In the genomic region with DNA sequence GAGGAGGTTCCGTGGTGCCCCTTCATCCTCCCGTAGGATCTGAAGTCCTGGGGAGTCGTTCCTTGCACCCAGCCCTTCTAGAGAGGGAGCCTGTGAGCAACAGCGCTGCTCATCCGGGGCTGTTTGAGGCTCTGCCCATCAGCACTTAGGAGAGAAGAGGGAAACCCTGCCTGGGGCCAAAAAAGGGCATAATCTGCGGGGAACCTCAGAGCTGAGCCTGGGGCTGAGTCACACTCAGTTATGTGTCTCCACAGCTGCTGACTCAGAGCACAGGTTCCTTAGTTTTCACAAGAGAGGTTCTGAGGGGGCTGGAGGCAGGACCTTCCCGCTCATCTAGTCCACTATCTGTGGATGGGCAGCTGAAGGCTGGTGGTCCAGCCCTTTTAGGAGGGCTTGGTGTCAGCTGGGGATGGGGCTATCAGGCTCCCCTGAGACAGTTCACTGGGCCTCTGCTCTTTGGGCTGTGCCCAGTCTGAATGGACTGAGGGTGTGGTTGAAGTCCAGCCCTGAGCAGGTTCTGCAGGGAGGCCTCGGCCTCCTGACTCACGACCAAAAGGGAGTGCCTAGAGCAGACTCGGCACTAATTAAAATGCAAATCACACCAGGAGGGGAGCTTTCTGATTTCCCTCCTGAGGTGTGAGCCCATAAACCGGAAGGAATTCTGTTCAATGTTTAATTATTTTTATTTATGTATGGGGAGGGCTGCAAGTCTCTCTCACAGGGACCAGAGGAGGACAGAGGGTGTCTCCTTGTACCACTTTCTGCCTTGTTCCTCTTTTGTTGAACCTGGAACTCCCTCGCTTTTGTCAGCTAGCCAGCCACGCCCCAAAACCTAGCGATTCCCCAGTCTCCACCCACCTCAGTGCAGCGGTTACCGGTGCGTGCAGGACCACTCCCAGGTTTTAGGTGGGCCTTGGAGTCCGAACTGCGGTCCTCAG, we compare ENCODE assay signal across 8 mouse cellular contexts. TPM values are rescaled to one million over a fixed set of nuclear protein-coding genes. Genes with fewer than 3 reads are reported as not detected.
DNase-seq lines count a peak whose midpoint lies in the region; ATAC-seq and TF ChIP-seq lines count a peak whose summit lies in the region.

No protein-coding gene starts in this region.

- H3ac ChIP-seq in C2C12 (ENCODE audit: control insufficient read depth, insufficient read length, low read depth) = peak overlapping the region; percentile 51

- peaks cover 15% of the 10 kb centered on the region for H3K4me1 ChIP-seq in embryonic facial prominence, embryonic 13.5 days
- peaks cover 21% of the 10 kb centered on the region for H3K4me1 ChIP-seq in hindbrain, embryonic 10.5 days (replicated peaks)
- peaks cover 5% of the 10 kb centered on the region; the same call in 1 of the 2 replicates for H3K4me1 ChIP-seq in lung, postnatal 0 days (ENCODE audit: insufficient read depth, low read depth, low read length)

- no peak for TF ChIP-seq EP300 in lung, postnatal 0 days (IDR thresholded peaks at IDR 0.05)

- H3K27ac ChIP-seq in embryonic facial prominence, embryonic 13.5 days = peak overlapping the region; percentile 40
- 0 out of 2 replicates have a peak overlapping the region, but pooled peaks have one; percentile 35 for H3K27ac ChIP-seq in hindbrain, embryonic 10.5 days
- 0 out of 2 replicates have a peak overlapping the region, but pooled peaks have one; percentile 32 for H3K27ac ChIP-seq in lung, postnatal 0 days (ENCODE audit: low read length)

- no peak for TF ChIP-seq CTCF in C2C12 (IDR thresholded peaks at IDR 0.05; ENCODE audit: control insufficient read depth, insufficient read depth, insufficient read length)
- no peak for TF ChIP-seq CTCF in lung, postnatal 0 days (IDR thresholded peaks at IDR 0.05)

- intact Hi-C loops in left cerebral cortex, postnatal 36 days (cut with DNase I) = no loop called here

- H3K4me3 ChIP-seq in C2C12 (ENCODE audit: insufficient read depth, poor library complexity, severe bottlenecking) = no peak overlapping the region
- H3K4me3 ChIP-seq in embryonic facial prominence, embryonic 13.5 days = no peak overlapping the region
- peak overlapping the region; percentile 20 for H3K4me3 ChIP-seq in hindbrain, embryonic 10.5 days
- H3K4me3 ChIP-seq in lung, postnatal 0 days (ENCODE audit: low read depth, low read length) = no peak overlapping the region

- H3K27me3 ChIP-seq in C2C12 (ENCODE audit: control insufficient read depth, insufficient read depth, insufficient read length) = no peaks in the 10 kb centered on the region
- peaks cover 24% of the 10 kb centered on the region for H3K27me3 ChIP-seq in embryonic facial prominence, embryonic 13.5 days
- H3K27me3 ChIP-seq in hindbrain, embryonic 10.5 days (ENCODE audit: insufficient read depth, poor library complexity, severe bottlenecking) = peaks cover 34% of the 10 kb centered on the region
- H3K27me3 ChIP-seq in lung, postnatal 0 days (replicated peaks; ENCODE audit: insufficient read depth, low read length) = no peaks in the 10 kb centered on the region

- H3K9me3 ChIP-seq in embryonic facial prominence, embryonic 13.5 days = no peaks in the 10 kb centered on the region
- 0 out of 2 replicates have a peak, but pooled peaks cover 6% of the 10 kb centered on the region for H3K9me3 ChIP-seq in hindbrain, embryonic 10.5 days
- no peaks in the 10 kb centered on the region for H3K9me3 ChIP-seq in lung, postnatal 0 days (ENCODE audit: low read length)

- H3K79me2 ChIP-seq in C2C12 (ENCODE audit: control insufficient read depth, insufficient read depth) = no peaks in the 10 kb centered on the region

- no peaks in the 10 kb centered on the region for H3K36me3 ChIP-seq in C2C12 (ENCODE audit: control insufficient read depth, insufficient read depth)
- H3K36me3 ChIP-seq in embryonic facial prominence, embryonic 13.5 days = no peaks in the 10 kb centered on the region
- H3K36me3 ChIP-seq in hindbrain, embryonic 10.5 days = no peaks in the 10 kb centered on the region
- no peaks in the 10 kb centered on the region for H3K36me3 ChIP-seq in lung, postnatal 0 days (ENCODE audit: insufficient read depth, low read length)

- ATAC-seq in embryonic facial prominence, embryonic 13.5 days (ENCODE audit: insufficient number of reproducible peaks, insufficient read depth, low FRiP score, low TSS enrichment, low read depth) = 0 out of 2 replicates have a peak, but pooled peaks have one; percentile 20
- peak; percentile 93 for ATAC-seq in lung, postnatal 0 days
- ATAC-seq in erythroblast, adult 5-6 weeks (replicated peaks; ENCODE audit: low FRiP score, poor library complexity, severe bottlenecking) = no peak

- peak; percentile 78 for DNase-seq in ES-CJ7 (ENCODE audit: low read depth, low spot score)
- DNase-seq in hindbrain, embryonic 10.5 days (ENCODE audit: low spot score) = no peak
- DNase-seq in lung, postnatal 0 days (ENCODE audit: low spot score) = peak; percentile 80
- DNase-seq in retina, embryonic 14.5 days (ENCODE audit: low spot score) = peak; percentile 30
- no peak for DNase-seq in left cerebral cortex, postnatal 36 days (ENCODE audit: low spot score in 2 of 2)

- WGBS in embryonic facial prominence, embryonic 13.5 days = 8% methylated on average over 19 of the region's 19 CpGs
- WGBS in hindbrain, embryonic 10.5 days = 6% methylated on average over 19 of the region's 19 CpGs
- 15% methylated on average over 19 of the region's 19 CpGs for WGBS in lung, postnatal 0 days

- no peaks in the 10 kb centered on the region for H3K79me3 ChIP-seq in C2C12 (ENCODE audit: low read depth)

- peak overlapping the region; percentile 33 for H3K4me2 ChIP-seq in embryonic facial prominence, embryonic 13.5 days
- H3K4me2 ChIP-seq in lung, postnatal 0 days (replicated peaks; ENCODE audit: low read depth, low read length) = 0 out of 2 replicates have a peak overlapping the region, but pooled peaks have one; percentile 0

- H3K9ac ChIP-seq in embryonic facial prominence, embryonic 13.5 days = 0 out of 2 replicates have a peak overlapping the region, but pooled peaks have one; percentile 40
- no peak overlapping the region for H3K9ac ChIP-seq in lung, postnatal 0 days (replicated peaks; ENCODE audit: low read depth)

TF ChIP-seq in C2C12, 6 proteins besides CTCF, POLR2A, EP300 and RAD21:
- TF ChIP-seq FOSL1 (IDR thresholded peaks at IDR 0.05; ENCODE audit: insufficient read depth, low read length, poor library complexity, severe bottlenecking) (peak; percentile 84), USF1 (IDR thresholded peaks at IDR 0.05; ENCODE audit: low read depth) (no peak), MYOD1 (IDR thresholded peaks at IDR 0.05; ENCODE audit: control insufficient read depth, insufficient read length, low read depth) (peak; percentile 56)

RNA-seq across cellular contexts. Expression of gene Capn2, which starts 10.8 kb away (rescaled TPM):
- 171 TPM for polyA plus RNA-seq in C2C12 (2012; fragmentation: generic; extraction: Trizol)
- 125 and 128 TPM in 2 replicates for polyA plus RNA-seq in embryonic facial prominence, embryonic 13.5 days (2015; fragmentation: Nextera tagmentation; extraction: Ambion mirVana)
- 91.3 and 105 TPM in 2 replicates for polyA plus RNA-seq in hindbrain, embryonic 10.5 days (2016; fragmentation: Nextera tagmentation; extraction: Ambion mirVana)
- 135 and 149 TPM in 2 replicates for polyA plus RNA-seq in lung, postnatal 0 days (2015; fragmentation: Nextera tagmentation; extraction: Ambion mirVana)
- total RNA-seq in left cerebral cortex, postnatal 36 days (2021) = 10 to 100 TPM; 59.1 to 63.6 TPM
- 4.6 and 7.5 TPM in 2 replicates for total RNA-seq in erythroblast, adult 5-6 weeks (2015; ENCODE audit: low replicate concordance)
- total RNA-seq in erythroblast, adult 5-6 weeks (2017; ENCODE audit: low replicate concordance) = 7.2 and 11.4 TPM in 2 replicates

RNA-seq across cellular contexts. Expression of gene Capn8, which starts 36.6 kb away (rescaled TPM):
- polyA plus RNA-seq in C2C12 (2012; fragmentation: generic; extraction: Trizol) = not detected
- polyA plus RNA-seq in embryonic facial prominence, embryonic 13.5 days (2015; fragmentation: Nextera tagmentation; extraction: Ambion mirVana) = 0.14 TPM in 1 of 2 replicates, not detected in the other
- polyA plus RNA-seq in hindbrain, embryonic 10.5 days (2016; fragmentation: Nextera tagmentation; extraction: Ambion mirVana) = 0.08 TPM in 1 of 2 replicates, not detected in the other
- polyA plus RNA-seq in lung, postnatal 0 days (2015; fragmentation: Nextera tagmentation; extraction: Ambion mirVana) = 0.25 and 0.57 TPM in 2 replicates
- total RNA-seq in left cerebral cortex, postnatal 36 days (2021) = not detected
- not detected in 2 replicates for total RNA-seq in erythroblast, adult 5-6 weeks (2015; ENCODE audit: low replicate concordance)
- not detected in 2 replicates for total RNA-seq in erythroblast, adult 5-6 weeks (2017; ENCODE audit: low replicate concordance)

Comparison
In these comparisons a context has a peak if more than half of its experiments do, and no peak if none do; other contexts are left out.
1. DNase-seq: peak in ES-CJ7 (single experiment), lung, postnatal 0 days (single experiment) and retina, embryonic 14.5 days (single experiment); none in hindbrain, embryonic 10.5 days (single experiment) and left cerebral cortex, postnatal 36 days (0 of 2).
2. Peak in every context shown above with its lines, with median percentiles within 50 percentile points of each other: H3K27ac ChIP-seq.